Mouse (Mus musculus): Measurements from ENCODE around the gene Brpf1.

The Brpf1 gene

DNA sequence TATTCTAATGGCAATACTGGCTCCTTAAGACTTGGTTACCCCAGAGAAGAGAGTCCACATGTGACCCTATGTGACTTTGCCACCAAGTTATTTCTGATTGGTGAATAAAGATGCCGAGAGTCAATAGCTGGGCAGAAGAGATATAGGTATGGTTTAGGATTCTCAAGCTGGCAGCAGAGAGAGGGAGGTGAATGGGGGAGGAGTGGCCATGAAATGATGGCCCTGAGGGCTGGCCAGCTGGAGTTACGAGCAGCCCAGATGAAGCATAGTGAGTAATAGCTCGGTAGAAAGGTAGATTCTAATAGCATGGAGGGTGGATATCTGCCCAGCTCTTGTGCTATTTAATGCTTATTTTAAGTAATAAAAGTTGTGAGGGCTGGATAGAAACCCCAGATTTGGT, 45.9 kb downstream of the Brpf1 start:
- no peak for DNase-seq (ENCODE audit: low read depth, low spot score)

DNA sequence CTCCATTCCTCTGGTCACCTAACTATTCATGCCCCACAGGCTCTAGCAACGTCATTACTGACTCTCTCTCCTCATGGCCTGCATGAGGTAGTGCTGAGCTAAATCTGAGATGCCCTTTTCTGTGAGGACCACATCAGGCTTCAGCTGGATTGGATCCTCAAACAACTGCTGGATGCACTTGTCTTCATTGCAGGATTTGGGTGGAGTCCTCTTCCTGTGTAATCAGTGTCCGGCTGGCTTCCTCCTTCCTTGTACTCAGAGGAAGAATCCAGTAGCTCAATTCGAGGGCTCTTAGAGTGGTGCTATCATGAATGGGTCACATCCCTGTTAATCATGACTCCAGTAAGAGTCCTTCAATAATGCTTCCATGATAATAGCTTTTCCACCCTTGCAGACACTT, 46.8 kb downstream of the Brpf1 start:
- DNase-seq (ENCODE audit: low read depth, low spot score) = no peak

- no peak for DNase-seq (ENCODE audit: low read depth, low spot score)
Measured at GRCm38 (mm10) chr6:113361476-113361875, 54.5 kb downstream of the Brpf1 start.

GRCm38 (mm10) chr6:113362241-113362640, 55.3 kb downstream of the Brpf1 start:
- DNase-seq (ENCODE audit: low read depth, low spot score) = no peak

DNA sequence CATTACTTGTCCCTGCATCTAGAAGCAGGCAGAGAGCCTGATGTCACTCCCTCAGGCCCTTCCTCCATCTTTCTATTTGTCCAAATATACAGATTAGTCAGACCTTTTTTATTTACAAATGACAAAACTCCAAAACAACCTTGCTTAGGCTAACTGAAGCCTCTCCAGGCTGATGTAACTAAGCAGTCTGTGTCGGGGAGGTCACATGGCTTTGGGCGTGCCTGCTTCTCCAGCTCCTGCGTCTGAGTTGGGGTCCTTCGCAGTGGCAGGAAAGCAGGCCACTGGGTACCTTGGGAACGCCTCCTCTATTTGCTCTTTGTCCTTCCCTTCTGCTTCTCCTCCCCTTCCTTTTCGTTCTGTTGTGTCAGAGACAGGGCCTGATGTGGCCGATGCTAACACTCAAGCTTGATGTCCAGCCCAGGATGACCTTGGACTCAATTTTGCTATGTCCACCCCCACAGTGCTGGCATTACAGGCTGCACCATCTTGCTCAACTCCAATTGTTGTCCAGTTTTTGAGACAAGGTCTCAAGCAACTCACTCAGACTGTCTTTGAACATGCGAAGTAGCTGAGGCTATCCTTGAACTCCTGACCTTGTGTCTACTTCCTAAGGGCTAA, 57.7 kb downstream of the Brpf1 start:
- DNase-seq (ENCODE audit: low read depth, low spot score) = no peak

DNA sequence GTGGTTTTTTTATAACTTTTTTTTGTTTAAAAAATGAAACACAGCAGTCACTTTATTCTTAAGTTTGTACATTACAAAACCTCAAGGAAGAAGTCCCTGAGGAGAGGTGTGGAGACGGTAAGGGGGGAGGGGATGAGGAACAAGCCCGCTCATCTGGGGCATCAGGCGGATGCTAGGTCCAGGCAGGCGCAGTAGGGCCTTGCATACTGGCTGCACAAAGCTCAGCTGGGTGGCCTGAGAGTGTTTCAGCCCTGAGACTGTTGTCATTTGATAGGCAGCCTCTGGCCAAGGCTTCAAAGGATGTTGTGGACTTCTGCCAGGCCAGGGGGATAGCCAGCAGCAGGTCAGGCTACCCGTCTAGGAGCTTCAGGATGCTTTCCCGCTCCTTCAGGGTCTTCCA, 59.7 kb downstream of the Brpf1 start:
- DNase-seq (ENCODE audit: low read depth, low spot score) = no peak

- DNase-seq (ENCODE audit: low read depth, low spot score) = no peak
Measured at GRCm38 (mm10) chr6:113367574-113367973, 60.6 kb downstream of the Brpf1 start.

- DNase-seq (ENCODE audit: low read depth, low spot score) = no peak
Measured at GRCm38 (mm10) chr6:113368124-113368523, 61.2 kb downstream of the Brpf1 start.

DNA sequence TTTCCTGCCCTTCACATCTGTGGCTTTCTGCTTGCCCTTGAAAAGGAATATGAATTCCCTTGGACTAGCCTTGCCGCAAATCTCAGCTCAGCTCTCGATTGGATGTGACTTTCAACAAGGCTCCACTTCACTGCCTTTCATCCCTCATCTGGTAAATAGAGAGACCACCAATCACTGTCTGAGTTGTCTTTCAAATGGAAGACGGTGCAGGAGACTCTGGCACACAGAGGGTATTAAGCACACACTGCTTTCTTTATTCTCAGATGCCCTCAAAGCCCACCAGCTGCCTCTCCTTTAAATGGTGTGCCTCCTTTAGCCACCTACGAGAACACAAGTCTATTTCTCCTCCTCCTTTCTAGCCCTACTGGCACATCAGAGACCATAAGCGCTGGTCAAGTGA, 61.6 kb downstream of the Brpf1 start:
- DNase-seq (ENCODE audit: low read depth, low spot score) = no peak

DNA sequence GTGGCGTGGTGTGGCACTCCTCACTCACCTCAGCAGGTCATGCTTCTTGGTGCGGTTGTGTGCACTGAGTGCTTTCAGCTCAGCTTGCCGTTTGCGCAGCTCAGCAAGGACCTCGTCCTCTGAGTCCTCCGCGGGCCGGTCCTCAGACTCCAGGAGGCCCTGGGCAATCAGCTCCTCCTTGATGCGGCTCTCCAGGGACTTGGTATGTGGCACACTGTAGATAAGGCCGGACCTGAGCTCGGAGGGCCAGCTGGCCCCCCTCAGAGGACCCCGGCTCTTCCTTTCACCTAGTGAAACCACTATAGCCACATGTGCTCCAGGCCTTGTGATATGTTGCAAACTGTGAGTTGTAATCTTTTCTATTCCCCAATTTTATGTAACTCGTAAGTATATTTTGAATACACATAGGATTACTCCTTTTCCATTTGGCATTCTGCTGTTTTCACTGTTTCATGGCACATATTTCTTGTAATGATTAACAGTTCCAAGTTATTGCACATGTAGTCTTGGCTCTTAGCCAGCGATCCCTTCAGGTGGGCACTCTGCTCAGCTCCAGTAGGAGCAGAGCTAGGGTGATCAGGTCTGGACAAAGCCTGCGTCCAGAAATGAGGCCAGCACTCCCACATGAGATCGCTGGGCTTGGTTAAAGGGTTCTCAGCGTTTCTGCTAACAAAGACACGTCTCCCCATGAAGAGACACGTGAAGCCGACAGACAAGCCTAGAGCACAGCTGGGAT, 63.4 kb downstream of the Brpf1 start:
- no peak for DNase-seq (ENCODE audit: low read depth, low spot score)

GRCm38 (mm10) chr6:113373491-113373890, 66.6 kb downstream of the Brpf1 start:
- DNase-seq (ENCODE audit: low read depth, low spot score) = no peak
